Mouse (Mus musculus): ENCODE results near the gene Ap1b1. TPM values are rescaled to one million over a fixed set of nuclear protein-coding genes. Genes with fewer than 3 reads are reported as not detected.

The Ap1b1 gene
- polyA plus RNA-seq, 1 experiment, result 140 TPM

GRCm38 (mm10) chr11:5046321-5046926, 59.8 kb downstream of the Ap1b1 start:
- H3K27ac ChIP-seq (ENCODE audit: control insufficient read depth, insufficient read depth, low read length), result no peak overlapping the region
- no peaks in the 10 kb centered on the region for H3K27me3 ChIP-seq (ENCODE audit: control insufficient read depth, insufficient read depth, low read length)
- H3K4me3 ChIP-seq (ENCODE audit: control insufficient read depth, insufficient read depth, low read length), result no peak overlapping the region
- H3K4me1 ChIP-seq (replicated peaks; ENCODE audit: control insufficient read depth, insufficient read depth, low read length), result no peaks in the 10 kb centered on the region
- WGBS, result 76% methylated on average over 12 of the region's 12 CpGs
- peaks cover 7% of the 10 kb centered on the region for H3K36me3 ChIP-seq (ENCODE audit: control insufficient read depth, insufficient read depth, low read length)
- DNase-seq, result no peak
- TF ChIP-seq POLR2A (IDR thresholded peaks at IDR 0.05; ENCODE audit: control insufficient read depth, extremely low read depth, insufficient read depth, low read length, poor library complexity) (no peak), CTCF (IDR thresholded peaks at IDR 0.05; ENCODE audit: borderline replicate concordance, control insufficient read depth, extremely low read depth, insufficient read depth, low read length, poor library complexity) (no peak)

DNA sequence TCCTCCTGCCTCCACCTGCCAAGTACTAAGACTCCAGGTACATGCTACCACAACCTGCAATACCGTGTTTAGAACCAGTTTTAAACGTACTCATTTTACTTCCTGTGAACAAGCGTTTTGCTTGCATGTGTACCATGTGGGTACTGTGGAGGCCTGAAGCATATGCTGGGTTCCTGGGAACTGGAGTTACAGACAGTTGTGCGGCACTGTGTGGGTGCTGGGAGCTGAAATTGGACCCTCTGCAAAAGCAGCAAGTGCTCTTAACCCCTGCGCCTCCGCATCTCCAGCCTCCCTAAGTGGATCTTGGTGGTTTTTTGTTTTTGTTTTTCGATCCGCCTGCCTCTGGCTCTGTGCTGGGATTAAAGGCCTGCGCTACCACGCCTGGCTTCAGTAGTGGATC, 65.0 kb downstream of the Ap1b1 start:
- no peaks in the 10 kb centered on the region for H3K27me3 ChIP-seq (ENCODE audit: control insufficient read depth, insufficient read depth, low read length)
- no peak for TF ChIP-seq CTCF (IDR thresholded peaks at IDR 0.05; ENCODE audit: borderline replicate concordance, control insufficient read depth, extremely low read depth, insufficient read depth, low read length, poor library complexity)
- no peak for TF ChIP-seq POLR2A (IDR thresholded peaks at IDR 0.05; ENCODE audit: control insufficient read depth, extremely low read depth, insufficient read depth, low read length, poor library complexity)
- no peak overlapping the region for H3K4me3 ChIP-seq (ENCODE audit: control insufficient read depth, insufficient read depth, low read length)
- no peaks in the 10 kb centered on the region for H3K4me1 ChIP-seq (replicated peaks; ENCODE audit: control insufficient read depth, insufficient read depth, low read length)
- no peak overlapping the region for H3K27ac ChIP-seq (ENCODE audit: control insufficient read depth, insufficient read depth, low read length)
- no peaks in the 10 kb centered on the region for H3K36me3 ChIP-seq (ENCODE audit: control insufficient read depth, insufficient read depth, low read length)
- DNase-seq, result no peak
- WGBS, result 83% methylated on average over 10 of the region's 10 CpGs

- 91% methylated on average over 10 of the region's 10 CpGs for WGBS
Observed at GRCm38 (mm10) chr11:5052200-5052854, 65.7 kb downstream of the Ap1b1 start.

DNA sequence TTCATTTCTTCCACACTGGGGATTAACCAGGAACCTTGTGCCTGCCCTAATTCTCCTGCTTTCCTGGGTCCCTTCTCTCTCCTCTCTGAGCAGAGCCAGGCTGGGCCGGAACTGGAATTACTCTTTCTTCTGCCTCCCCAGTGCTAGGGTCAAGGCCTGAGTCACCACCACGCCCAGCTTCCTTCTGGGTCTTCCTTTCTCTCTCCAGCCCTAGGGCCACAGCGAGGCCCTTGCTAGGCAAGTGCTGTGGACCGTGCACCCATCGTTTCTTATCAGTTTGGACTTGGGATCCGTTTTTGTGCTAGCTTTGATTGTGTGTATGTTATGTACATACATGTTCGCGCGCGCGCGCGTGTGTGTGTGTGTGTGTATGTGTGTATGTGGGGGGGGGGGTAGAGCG, 67.5 kb downstream of the Ap1b1 start:
- no peak for DNase-seq
- 96% methylated on average over 14 of the region's 14 CpGs for whole genome bisulfite sequencing
- Histone ChIP-seq H3K27ac (ENCODE audit: control insufficient read depth, insufficient read depth, low read length) (no peak overlapping the region), H3K4me1 (replicated peaks; ENCODE audit: control insufficient read depth, insufficient read depth, low read length) (peaks cover 10% of the 10 kb centered on the region), H3K27me3 (ENCODE audit: control insufficient read depth, insufficient read depth, low read length) (peaks cover 15% of the 10 kb centered on the region; the same call in 1 of the 2 replicates), H3K4me3 (ENCODE audit: control insufficient read depth, insufficient read depth, low read length) (no peak overlapping the region), H3K36me3 (ENCODE audit: control insufficient read depth, insufficient read depth, low read length) (no peaks in the 10 kb centered on the region)
- no peak for TF ChIP-seq CTCF (IDR thresholded peaks at IDR 0.05; ENCODE audit: borderline replicate concordance, control insufficient read depth, extremely low read depth, insufficient read depth, low read length, poor library complexity)
- no peak for TF ChIP-seq POLR2A (IDR thresholded peaks at IDR 0.05; ENCODE audit: control insufficient read depth, extremely low read depth, insufficient read depth, low read length, poor library complexity)

More at GRCm38 (mm10) chr11:5052200-5052854, 65.7 kb downstream of the Ap1b1 start:
- no peaks in the 10 kb centered on the region for H3K4me1 ChIP-seq (replicated peaks; ENCODE audit: control insufficient read depth, insufficient read depth, low read length)
- DNase-seq, result no peak
- no peak overlapping the region for H3K27ac ChIP-seq (ENCODE audit: control insufficient read depth, insufficient read depth, low read length)
- no peaks in the 10 kb centered on the region for H3K36me3 ChIP-seq (ENCODE audit: control insufficient read depth, insufficient read depth, low read length)
- H3K27me3 ChIP-seq (ENCODE audit: control insufficient read depth, insufficient read depth, low read length), result peaks cover 3% of the 10 kb centered on the region; the same call in 1 of the 2 replicates
- no peak overlapping the region for H3K4me3 ChIP-seq (ENCODE audit: control insufficient read depth, insufficient read depth, low read length)
- TF ChIP-seq CTCF (IDR thresholded peaks at IDR 0.05; ENCODE audit: borderline replicate concordance, control insufficient read depth, extremely low read depth, insufficient read depth, low read length, poor library complexity) (no peak), POLR2A (IDR thresholded peaks at IDR 0.05; ENCODE audit: control insufficient read depth, extremely low read depth, insufficient read depth, low read length, poor library complexity) (no peak)

- H3K36me3 ChIP-seq (ENCODE audit: control insufficient read depth, insufficient read depth, low read length), result no peaks in the 10 kb centered on the region
- H3K4me1 ChIP-seq (replicated peaks; ENCODE audit: control insufficient read depth, insufficient read depth, low read length), result peaks cover 10% of the 10 kb centered on the region
- 97% methylated on average over 6 of the region's 6 CpGs for WGBS
- no peak overlapping the region for H3K4me3 ChIP-seq (ENCODE audit: control insufficient read depth, insufficient read depth, low read length)
- no peak for DNase-seq
- H3K27ac ChIP-seq (ENCODE audit: control insufficient read depth, insufficient read depth, low read length), result no peak overlapping the region
- TF ChIP-seq CTCF (IDR thresholded peaks at IDR 0.05; ENCODE audit: borderline replicate concordance, control insufficient read depth, extremely low read depth, insufficient read depth, low read length, poor library complexity) (no peak), POLR2A (IDR thresholded peaks at IDR 0.05; ENCODE audit: control insufficient read depth, extremely low read depth, insufficient read depth, low read length, poor library complexity) (no peak)
- H3K27me3 ChIP-seq (ENCODE audit: control insufficient read depth, insufficient read depth, low read length), result peaks cover 21% of the 10 kb centered on the region; the same call in 1 of the 2 replicates
Observed at GRCm38 (mm10) chr11:5054874-5055273, 68.2 kb downstream of the Ap1b1 start.

GRCm38 (mm10) chr11:5055945-5056938, 69.6 kb downstream of the Ap1b1 start:
- Histone ChIP-seq H3K4me1 (replicated peaks; ENCODE audit: control insufficient read depth, insufficient read depth, low read length) (peaks cover 12% of the 10 kb centered on the region), H3K36me3 (ENCODE audit: control insufficient read depth, insufficient read depth, low read length) (no peaks in the 10 kb centered on the region), H3K27me3 (ENCODE audit: control insufficient read depth, insufficient read depth, low read length) (peaks cover 28% of the 10 kb centered on the region; the same call in 1 of the 2 replicates), H3K27ac (ENCODE audit: control insufficient read depth, insufficient read depth, low read length) (no peak overlapping the region), H3K4me3 (ENCODE audit: control insufficient read depth, insufficient read depth, low read length) (no peak overlapping the region)
- WGBS, result 74% methylated on average over 23 of the region's 23 CpGs
- DNase-seq, result no peak
- TF ChIP-seq CTCF (IDR thresholded peaks at IDR 0.05; ENCODE audit: borderline replicate concordance, control insufficient read depth, extremely low read depth, insufficient read depth, low read length, poor library complexity) (no peak), POLR2A (IDR thresholded peaks at IDR 0.05; ENCODE audit: control insufficient read depth, extremely low read depth, insufficient read depth, low read length, poor library complexity) (no peak)

All from thymus, adult 2 months (tissue).